Mouse (Mus musculus): ENCODE measurements at regions not wholly inside any gene's neighbourhood (a gene's known extent, or its start where the extent isn't known, plus 50 kb on each side); places are given as distances from the start of the nearest gene placed in this dataset.

DNA sequence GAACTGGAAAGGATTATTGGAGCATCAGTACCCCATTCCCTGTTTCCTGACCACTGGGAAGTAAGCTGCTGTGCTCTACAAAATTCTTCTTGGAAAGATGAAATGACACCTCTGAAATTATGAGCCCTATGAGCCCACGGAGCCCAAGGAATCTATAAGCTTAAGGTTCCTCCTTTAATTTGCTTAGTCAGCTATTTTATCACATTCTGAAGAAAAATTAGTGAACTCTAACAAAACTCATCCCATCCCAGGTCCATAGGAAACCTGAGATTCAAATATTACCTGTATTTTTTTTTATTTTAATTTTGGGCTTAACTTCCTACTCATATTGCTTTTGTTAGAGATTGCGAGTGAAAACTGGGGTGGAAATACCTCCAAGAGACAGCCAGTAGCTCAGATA lies 194.5 kb upstream of the B3gat1 start:
- Histone ChIP-seq H3K27me3 (ENCODE audit: control insufficient read depth, insufficient read depth, insufficient read length) (no peaks in the 10 kb centered on the region), H3K79me3 (ENCODE audit: low read depth) (no peaks in the 10 kb centered on the region), H3K36me3 (ENCODE audit: control insufficient read depth, insufficient read depth) (no peaks in the 10 kb centered on the region), H3K79me2 (ENCODE audit: control insufficient read depth, insufficient read depth) (no peaks in the 10 kb centered on the region), H3ac (ENCODE audit: control insufficient read depth, insufficient read length, low read depth) (no peak overlapping the region), H3K4me3 (ENCODE audit: insufficient read depth, poor library complexity, severe bottlenecking) (no peak overlapping the region)
- TF ChIP-seq CEBPB (IDR thresholded peaks at IDR 0.05; ENCODE audit: low read depth) (no peak), MYOG (IDR thresholded peaks at IDR 0.05; ENCODE audit: control insufficient read depth, extremely low read depth, insufficient read length) (no peak), MYOD1 (IDR thresholded peaks at IDR 0.05; ENCODE audit: control insufficient read depth, insufficient read length, low read depth) (no peak), FOSL1 (IDR thresholded peaks at IDR 0.05; ENCODE audit: insufficient read depth, low read length, poor library complexity, severe bottlenecking) (no peak), CTCF (IDR thresholded peaks at IDR 0.05; ENCODE audit: control insufficient read depth, insufficient read depth, insufficient read length) (no peak), USF1 (IDR thresholded peaks at IDR 0.05; ENCODE audit: low read depth) (no peak), MAX (IDR thresholded peaks at IDR 0.05) (no peak)

- Histone ChIP-seq H3ac (ENCODE audit: control insufficient read depth, insufficient read length, low read depth) (no peak overlapping the region), H3K79me2 (ENCODE audit: control insufficient read depth, insufficient read depth) (no peaks in the 10 kb centered on the region), H3K4me3 (ENCODE audit: insufficient read depth, poor library complexity, severe bottlenecking) (no peak overlapping the region), H3K36me3 (ENCODE audit: control insufficient read depth, insufficient read depth) (no peaks in the 10 kb centered on the region), H3K79me3 (ENCODE audit: low read depth) (no peaks in the 10 kb centered on the region), H3K27me3 (ENCODE audit: control insufficient read depth, insufficient read depth, insufficient read length) (no peaks in the 10 kb centered on the region)
- no peak for TF ChIP-seq CEBPB (IDR thresholded peaks at IDR 0.05; ENCODE audit: low read depth)
- TF ChIP-seq CTCF (IDR thresholded peaks at IDR 0.05; ENCODE audit: control insufficient read depth, insufficient read depth, insufficient read length) = no peak
- TF ChIP-seq USF1 (IDR thresholded peaks at IDR 0.05; ENCODE audit: low read depth) = no peak
- TF ChIP-seq MYOD1 (IDR thresholded peaks at IDR 0.05; ENCODE audit: control insufficient read depth, insufficient read length, low read depth) = no peak
These were observed 185.1 kb upstream of the B3gat1 start for GRCm38 (mm10) chr9:26548328-26548922.

DNA sequence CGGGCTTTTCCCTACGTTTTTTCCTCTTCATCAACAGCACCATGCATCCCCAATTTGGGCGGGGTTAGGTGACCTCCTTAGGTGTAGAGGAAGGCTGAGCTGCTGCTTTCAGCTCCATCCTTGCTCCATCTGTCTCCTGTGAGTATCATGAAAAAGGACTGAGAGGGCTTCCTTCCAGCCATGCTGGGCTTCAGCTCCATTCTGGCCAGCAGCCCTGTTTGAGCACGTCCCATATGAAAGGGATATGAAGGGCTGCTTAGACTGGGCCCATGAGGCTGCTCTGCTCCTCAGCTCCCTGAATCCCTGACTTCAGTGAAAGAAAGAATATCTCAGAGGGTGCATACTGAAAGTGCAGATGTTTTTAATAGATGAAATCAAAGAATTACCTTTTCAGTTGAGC lies 184.4 kb upstream of the B3gat1 start:
- no peaks in the 10 kb centered on the region for H3K36me3 ChIP-seq (ENCODE audit: control insufficient read depth, insufficient read depth)
- no peaks in the 10 kb centered on the region for H3K79me3 ChIP-seq (ENCODE audit: low read depth)
- no peak overlapping the region for H3K4me3 ChIP-seq (ENCODE audit: insufficient read depth, poor library complexity, severe bottlenecking)
- no peaks in the 10 kb centered on the region for H3K27me3 ChIP-seq (ENCODE audit: control insufficient read depth, insufficient read depth, insufficient read length)
- TF ChIP-seq MYOD1 (IDR thresholded peaks at IDR 0.05; ENCODE audit: control insufficient read depth, insufficient read length, low read depth) = no peak
- no peak for TF ChIP-seq CEBPB (IDR thresholded peaks at IDR 0.05; ENCODE audit: low read depth)
- no peak for TF ChIP-seq MAX (IDR thresholded peaks at IDR 0.05)
- TF ChIP-seq USF1 (IDR thresholded peaks at IDR 0.05; ENCODE audit: low read depth) = no peak
- TF ChIP-seq MYOG (IDR thresholded peaks at IDR 0.05; ENCODE audit: control insufficient read depth, extremely low read depth, insufficient read length) = no peak
- no peak for TF ChIP-seq FOSL1 (IDR thresholded peaks at IDR 0.05; ENCODE audit: insufficient read depth, low read length, poor library complexity, severe bottlenecking)
- no peak for TF ChIP-seq CTCF (IDR thresholded peaks at IDR 0.05; ENCODE audit: control insufficient read depth, insufficient read depth, insufficient read length)
- H3K79me2 ChIP-seq (ENCODE audit: control insufficient read depth, insufficient read depth) = no peaks in the 10 kb centered on the region
- H3ac ChIP-seq (ENCODE audit: control insufficient read depth, insufficient read length, low read depth) = no peak overlapping the region

DNA sequence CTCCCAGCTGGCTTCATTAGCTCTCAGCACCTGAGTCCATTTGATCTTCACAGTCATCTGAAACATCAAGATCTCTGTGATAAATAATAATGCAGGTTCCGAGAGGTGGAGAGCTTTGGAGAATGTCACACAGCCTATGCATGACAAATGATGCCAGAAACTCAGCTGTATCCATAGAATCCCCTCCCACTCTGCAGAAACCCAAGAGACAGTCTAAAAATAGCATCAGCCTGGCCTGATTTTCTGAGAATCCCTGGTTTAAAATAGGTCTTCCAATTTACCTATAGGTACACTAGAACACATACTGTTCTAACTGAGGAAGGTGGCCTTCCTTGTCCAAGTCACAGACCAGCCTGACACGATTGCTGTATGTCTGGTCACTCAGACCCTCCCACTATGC lies 184.0 kb upstream of the B3gat1 start:
- TF ChIP-seq CTCF (IDR thresholded peaks at IDR 0.05; ENCODE audit: control insufficient read depth, insufficient read depth, insufficient read length) (no peak), MYOG (IDR thresholded peaks at IDR 0.05; ENCODE audit: control insufficient read depth, extremely low read depth, insufficient read length) (no peak), FOSL1 (IDR thresholded peaks at IDR 0.05; ENCODE audit: insufficient read depth, low read length, poor library complexity, severe bottlenecking) (no peak), MYOD1 (IDR thresholded peaks at IDR 0.05; ENCODE audit: control insufficient read depth, insufficient read length, low read depth) (no peak), CEBPB (IDR thresholded peaks at IDR 0.05; ENCODE audit: low read depth) (no peak)
- Histone ChIP-seq H3K27me3 (ENCODE audit: control insufficient read depth, insufficient read depth, insufficient read length) (no peaks in the 10 kb centered on the region), H3K79me2 (ENCODE audit: control insufficient read depth, insufficient read depth) (no peaks in the 10 kb centered on the region), H3K79me3 (ENCODE audit: low read depth) (no peaks in the 10 kb centered on the region), H3K36me3 (ENCODE audit: control insufficient read depth, insufficient read depth) (no peaks in the 10 kb centered on the region), H3ac (ENCODE audit: control insufficient read depth, insufficient read length, low read depth) (no peak overlapping the region), H3K4me3 (ENCODE audit: insufficient read depth, poor library complexity, severe bottlenecking) (no peak overlapping the region)

- H3K4me3 ChIP-seq (ENCODE audit: insufficient read depth, poor library complexity, severe bottlenecking) = no peak overlapping the region
- TF ChIP-seq MYOG (IDR thresholded peaks at IDR 0.05; ENCODE audit: control insufficient read depth, extremely low read depth, insufficient read length) = no peak
- TF ChIP-seq USF1 (IDR thresholded peaks at IDR 0.05; ENCODE audit: low read depth) = no peak
- no peak for TF ChIP-seq MYOD1 (IDR thresholded peaks at IDR 0.05; ENCODE audit: control insufficient read depth, insufficient read length, low read depth)
- no peak for TF ChIP-seq CTCF (IDR thresholded peaks at IDR 0.05; ENCODE audit: control insufficient read depth, insufficient read depth, insufficient read length)
- no peak overlapping the region for H3ac ChIP-seq (ENCODE audit: control insufficient read depth, insufficient read length, low read depth)
- H3K27me3 ChIP-seq (ENCODE audit: control insufficient read depth, insufficient read depth, insufficient read length) = no peaks in the 10 kb centered on the region
- H3K79me3 ChIP-seq (ENCODE audit: low read depth) = no peaks in the 10 kb centered on the region
- H3K36me3 ChIP-seq (ENCODE audit: control insufficient read depth, insufficient read depth) = no peaks in the 10 kb centered on the region
- no peaks in the 10 kb centered on the region for H3K79me2 ChIP-seq (ENCODE audit: control insufficient read depth, insufficient read depth)
These were observed 157.5 kb upstream of the B3gat1 start for GRCm38 (mm10) chr9:26575990-26576389.

DNA sequence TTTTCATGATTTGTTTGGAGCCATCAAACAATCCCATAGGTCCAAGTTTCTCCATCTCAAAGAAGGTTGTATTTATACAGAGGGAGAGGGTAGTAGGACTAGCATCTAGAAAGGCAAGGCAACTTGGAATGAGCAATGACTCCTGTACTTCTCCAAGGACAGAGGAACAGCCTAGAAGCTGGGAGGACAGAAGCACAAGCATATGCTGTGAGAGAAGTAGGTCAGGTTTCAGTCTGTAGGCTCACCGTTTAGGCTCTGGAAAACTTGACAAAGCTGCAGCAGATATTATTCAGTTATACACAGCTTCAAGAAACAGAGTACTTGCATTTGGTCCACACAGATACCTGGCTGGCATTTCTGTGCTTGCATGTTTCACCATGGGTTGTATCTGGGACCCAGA lies 131.5 kb upstream of the B3gat1 start:
- no peaks in the 10 kb centered on the region for H3K79me2 ChIP-seq (ENCODE audit: control insufficient read depth, insufficient read depth)
- H3K4me3 ChIP-seq (ENCODE audit: insufficient read depth, poor library complexity, severe bottlenecking) = no peak overlapping the region
- no peaks in the 10 kb centered on the region for H3K27me3 ChIP-seq (ENCODE audit: control insufficient read depth, insufficient read depth, insufficient read length)
- no peaks in the 10 kb centered on the region for H3K36me3 ChIP-seq (ENCODE audit: control insufficient read depth, insufficient read depth)
- H3K79me3 ChIP-seq (ENCODE audit: low read depth) = no peaks in the 10 kb centered on the region
- no peak overlapping the region for H3ac ChIP-seq (ENCODE audit: control insufficient read depth, insufficient read length, low read depth)
- TF ChIP-seq MAX (IDR thresholded peaks at IDR 0.05) = no peak
- no peak for TF ChIP-seq MYOD1 (IDR thresholded peaks at IDR 0.05; ENCODE audit: control insufficient read depth, insufficient read length, low read depth)
- TF ChIP-seq CEBPB (IDR thresholded peaks at IDR 0.05; ENCODE audit: low read depth) = no peak
- no peak for TF ChIP-seq USF1 (IDR thresholded peaks at IDR 0.05; ENCODE audit: low read depth)
- no peak for TF ChIP-seq FOSL1 (IDR thresholded peaks at IDR 0.05; ENCODE audit: insufficient read depth, low read length, poor library complexity, severe bottlenecking)
- no peak for TF ChIP-seq MYOG (IDR thresholded peaks at IDR 0.05; ENCODE audit: control insufficient read depth, extremely low read depth, insufficient read length)
- no peak for TF ChIP-seq CTCF (IDR thresholded peaks at IDR 0.05; ENCODE audit: control insufficient read depth, insufficient read depth, insufficient read length)

Measured in C2C12 (cell line).